Mouse (Mus musculus) CH12.LX (cell line): ENCODE measurements around the gene Creb3l2. TPM values are rescaled to one million over a fixed set of nuclear protein-coding genes. Genes with fewer than 3 reads are reported as not detected.

Experiments
- DNase-seq: peaks from one replicate; pipeline ENCODE4 v3.0.0-alpha.2; 2013; ENCODE audit errors: extremely low read depth
- H3K27ac ChIP-seq: 2 replicates; pipeline ENCODE4 v1.5.1; 2012; ENCODE audit warnings: low read depth, mild to moderate bottlenecking, control low read depth, moderate library complexity; ENCODE audit not compliant: insufficient read depth
- H3K27me3 ChIP-seq: replicated peaks from 2 replicates; pipeline ENCODE3; 2012; ENCODE audit warnings: inconsistent platforms
- H3K36me3 ChIP-seq, 2 experiments: replicated peaks in 1 of 2; 2 replicates each; pipeline versions ENCODE3 to v1.6.1; 2012; ENCODE audit warnings: inconsistent platforms in 1 of 2, low read length in 1 of 2, mild to moderate bottlenecking in 1 of 2, mixed read lengths in 1 of 2, moderate library complexity in 1 of 2; ENCODE audit not compliant: control insufficient read depth in 1 of 2, insufficient read depth in 1 of 2
- H3K4me1 ChIP-seq, 2 experiments: 2 replicates each; pipeline ENCODE4 v1.6.1; 2012; ENCODE audit warnings: inconsistent platforms in 1 of 2, moderate library complexity in 1 of 2; ENCODE audit not compliant: insufficient read depth in 2 of 2, control insufficient read depth in 1 of 2
- H3K4me2 ChIP-seq: 2 replicates; pipeline ENCODE4 v1.6.1; 2012; ENCODE audit warnings: low read depth, mild to moderate bottlenecking, control low read depth; ENCODE audit not compliant: poor library complexity, insufficient read depth, severe bottlenecking
- H3K4me3 ChIP-seq, 3 experiments: fragments of 150-350 bp in 1 of 3; sonication (generic) in 1 of 3; replicated peaks in 1 of 3; 2 replicates each; pipeline versions ENCODE3 to v1.5.1; 2011 to 2012; ENCODE audit warnings: low read depth in 2 of 3, low read length in 2 of 3, mild to moderate bottlenecking in 2 of 3, moderate library complexity in 2 of 3, control low read depth in 1 of 3, improper control_type of control experiment in 1 of 3, inconsistent platforms in 1 of 3, mixed read lengths in 1 of 3; ENCODE audit not compliant: poor library complexity in 1 of 3
- H3K79me2 ChIP-seq: replicated peaks from 2 replicates; pipeline ENCODE4 v1.6.1; 2012; ENCODE audit warnings: mild to moderate bottlenecking, moderate library complexity; ENCODE audit not compliant: control insufficient read depth, poor library complexity, insufficient read depth, severe bottlenecking; ENCODE audit errors: extremely low read depth
- H3K9ac ChIP-seq: 2 replicates; pipeline ENCODE4 v1.6.1; 2012; ENCODE audit warnings: low read depth, mild to moderate bottlenecking, control low read depth, moderate library complexity; ENCODE audit not compliant: insufficient read depth
- H3K9me3 ChIP-seq: replicated peaks from 2 replicates; pipeline ENCODE3; 2012; ENCODE audit warnings: low read length, inconsistent platforms, mixed read lengths
- CHD1 ChIP-seq: IDR thresholded peaks from 2 replicates; pipeline ENCODE4 v1.6.1; 2012; ENCODE audit warnings: low read depth, low read length, improper control_type of control experiment, inconsistent platforms
- CHD2 ChIP-seq: IDR thresholded peaks from 2 replicates; pipeline ENCODE4 v1.6.1; 2011; ENCODE audit warnings: low read length, improper control_type of control experiment
- EP300 ChIP-seq: IDR thresholded peaks from 2 replicates; pipeline ENCODE4 v1.6.1; 2011; ENCODE audit warnings: low read length, improper control_type of control experiment
- ETS1 ChIP-seq: conservative IDR thresholded peaks from 2 replicates; pipeline ENCODE4 v1.6.1; 2012; ENCODE audit warnings: low read depth, mild to moderate bottlenecking, inconsistent platforms, low read length, improper control_type of control experiment, moderate library complexity
- GABPA ChIP-seq: IDR thresholded peaks from 2 replicates; pipeline ENCODE4 v1.6.1; 2012; ENCODE audit warnings: low read depth, low read length, improper control_type of control experiment, inconsistent platforms; ENCODE audit not compliant: insufficient replicate concordance
- IRF4 ChIP-seq: IDR thresholded peaks from 2 replicates; pipeline ENCODE4 v1.6.1; 2014; ENCODE audit warnings: low read depth, mild to moderate bottlenecking, inconsistent platforms, low read length, improper control_type of control experiment
- KAT2A ChIP-seq: IDR thresholded peaks from 2 replicates; pipeline ENCODE4 v1.6.1; 2012; ENCODE audit warnings: low read length, improper control_type of control experiment, inconsistent platforms; ENCODE audit not compliant: insufficient replicate concordance
- MAX ChIP-seq: IDR thresholded peaks from 2 replicates; pipeline ENCODE4 v1.6.1; 2011; ENCODE audit warnings: low read length, improper control_type of control experiment
- MAZ ChIP-seq: IDR thresholded peaks from 2 replicates; pipeline ENCODE4 v1.6.1; 2012; ENCODE audit warnings: low read depth, mild to moderate bottlenecking, inconsistent platforms, low read length, improper control_type of control experiment, moderate library complexity
- MEF2A ChIP-seq: IDR thresholded peaks from 2 replicates; pipeline ENCODE4 v1.6.1; 2014; ENCODE audit warnings: low read depth, mild to moderate bottlenecking, inconsistent platforms, low read length, improper control_type of control experiment, borderline replicate concordance
- MXI1 ChIP-seq: IDR thresholded peaks from 2 replicates; pipeline ENCODE4 v1.6.1; 2011; ENCODE audit warnings: mild to moderate bottlenecking, low read depth, low read length, improper control_type of control experiment
- NRF1 ChIP-seq: IDR thresholded peaks from 2 replicates; pipeline ENCODE4 v1.6.1; 2014; ENCODE audit warnings: low read depth, mild to moderate bottlenecking, inconsistent platforms, low read length, improper control_type of control experiment, moderate library complexity
- PAX5 ChIP-seq: IDR thresholded peaks from 2 replicates; pipeline ENCODE4 v1.6.1; 2012; ENCODE audit warnings: low read length, inconsistent platforms, mixed read lengths
- POLR2AphosphoS2 ChIP-seq: IDR thresholded peaks from 2 replicates; pipeline ENCODE4 v1.6.1; 2011; ENCODE audit warnings: low read depth, low read length, improper control_type of control experiment
- RAD21 ChIP-seq: IDR thresholded peaks from 2 replicates; pipeline ENCODE4 v1.6.1; 2011; ENCODE audit warnings: low read depth, mild to moderate bottlenecking, low read length, improper control_type of control experiment, moderate library complexity
- RCOR1 ChIP-seq: conservative IDR thresholded peaks from 2 replicates; pipeline ENCODE4 v1.6.1; 2012; ENCODE audit warnings: low read depth, mild to moderate bottlenecking, inconsistent platforms, low read length, improper control_type of control experiment
- SMC3 ChIP-seq: IDR thresholded peaks from 2 replicates; pipeline ENCODE4 v1.6.1; 2011; ENCODE audit warnings: low read depth, low read length, improper control_type of control experiment
- TBP ChIP-seq: conservative IDR thresholded peaks from 2 replicates; pipeline ENCODE4 v1.6.1; 2011; ENCODE audit warnings: low read depth, low read length, improper control_type of control experiment
- USF2 ChIP-seq: conservative IDR thresholded peaks from 2 replicates; pipeline ENCODE4 v1.6.1; 2011; ENCODE audit warnings: low read depth, low read length, improper control_type of control experiment
- ZC3H11A ChIP-seq: IDR thresholded peaks from 2 replicates; pipeline ENCODE4 v1.6.1; 2012; ENCODE audit warnings: low read depth, mild to moderate bottlenecking, inconsistent platforms, low read length, improper control_type of control experiment
- dilution Hi-C: fragments of 300-500 bp; cut with MboI; formaldehyde crosslinking; loops from 2 replicates; pipeline ENCODE4 v1.14.3; 2020; ENCODE audit warnings: low sequenced_read_pairs; ENCODE audit not compliant: extremely low pct_unique_long_range_greater_than_20kb, extremely low pct_ligation_motif_present
- in situ Hi-C: fragments of 300-500 bp; cut with MboI; formaldehyde crosslinking; loops from 3 replicates; pipeline ENCODE4 v1.14.3; 2019; ENCODE audit warnings: low sequenced_read_pairs, low pct_ligation_motif_present, low pct_unique_long_range_greater_than_20kb, mixed read lengths
- polyA plus RNA-seq: library from polyadenylated mRNA; unstranded; fragments of >175 nt; gene quantifications from 2 replicates; pipeline ENCODE4 v1.2.1, GENCODE M21; 2012; ENCODE audit warnings: low read depth; ENCODE audit not compliant: insufficient read length
- total RNA-seq, 2 experiments: library from RNA; depleted of rRNA; stranded (reverse); fragments of 300-350 nt in 1 of 2; fragments of >200 nt in 1 of 2; gene quantifications; 2 replicates each; pipeline ENCODE4 v1.2.3; 2012 to 2014

Creb3l2 gene
- total and polyA plus RNA-seq, 3 experiments, result 1.5 to 8.5 (median 7.0) TPM

- Histone ChIP-seq H3K79me2 (no peaks in the 10 kb centered on the region), H3K4me3 (no peak overlapping the region), H3K36me3 (no peaks in the 10 kb centered on the region), H3K27me3 (no peaks in the 10 kb centered on the region), H3K9ac (no peak overlapping the region), H3K4me2 (no peak overlapping the region), H3K27ac (no peak overlapping the region), H3K4me1 (no peaks in the 10 kb centered on the region), H3K9me3 (no peaks in the 10 kb centered on the region)
- no peak for TF ChIP-seq NRF1
- no peak for TF ChIP-seq MEF2A
- no peak for TF ChIP-seq MAX
- no peak for TF ChIP-seq CHD2
- no peak for TF ChIP-seq CHD1
- no peak for TF ChIP-seq ZC3H11A
- no peak for TF ChIP-seq PAX5
- no peak for TF ChIP-seq RAD21
- no peak for TF ChIP-seq EP300
- no peak for TF ChIP-seq MAZ
- no peak for TF ChIP-seq KAT2A
- no peak for TF ChIP-seq RCOR1
- no peak for TF ChIP-seq GABPA
- no peak for TF ChIP-seq MXI1
- no peak for TF ChIP-seq TBP
- TF ChIP-seq SMC3, result no peak
- dilution Hi-C loops (no loop called here), in situ Hi-C loops (no loop called here)
- no peak for DNase-seq
Observed at GRCm38 (mm10) chr6:37481147-37481546, 39.2 kb upstream of the Creb3l2 start.

GRCm38 (mm10) chr6:37480008-37480407 lies 38.1 kb upstream of the Creb3l2 start:
- dilution Hi-C loops (no loop called here), in situ Hi-C loops (no loop called here)
- H3K4me2 ChIP-seq, result no peak overlapping the region
- H3K4me3 ChIP-seq, result no peak overlapping the region
- H3K9me3 ChIP-seq, result no peaks in the 10 kb centered on the region
- H3K79me2 ChIP-seq, result no peaks in the 10 kb centered on the region
- no peaks in the 10 kb centered on the region for H3K4me1 ChIP-seq
- no peak for TF ChIP-seq POLR2AphosphoS2
- TF ChIP-seq USF2, result no peak
- no peak for TF ChIP-seq RAD21
- TF ChIP-seq ETS1, result no peak
- TF ChIP-seq MAZ, result no peak
- TF ChIP-seq IRF4, result no peak
- no peaks in the 10 kb centered on the region for H3K36me3 ChIP-seq
- no peaks in the 10 kb centered on the region for H3K27me3 ChIP-seq
- H3K9ac ChIP-seq, result no peak overlapping the region
- H3K27ac ChIP-seq, result no peak overlapping the region
- no peak for DNase-seq
